Mouse (Mus musculus) C2C12 (cell line): ENCODE results near the gene Arx. TPM values are rescaled to one million over a fixed set of nuclear protein-coding genes. Genes with fewer than 3 reads are reported as not detected.

ENCODE experiments used
- H3K27me3 ChIP-seq: one replicate; pipeline ENCODE4 v1.6.1; 2011; ENCODE audit not compliant: control insufficient read depth, insufficient read depth, insufficient read length
- H3K36me3 ChIP-seq: one replicate; pipeline ENCODE4 v1.6.1; 2011; ENCODE audit not compliant: control insufficient read depth, insufficient read depth
- H3K4me3 ChIP-seq: one replicate; pipeline ENCODE4 v1.5.1; 2011; ENCODE audit warnings: mild to moderate bottlenecking, control low read depth; ENCODE audit not compliant: poor library complexity, insufficient read depth, severe bottlenecking
- H3K79me2 ChIP-seq: one replicate; pipeline ENCODE4 v1.6.1; 2011; ENCODE audit not compliant: control insufficient read depth, insufficient read depth
- H3K79me3 ChIP-seq: one replicate; pipeline ENCODE4 v1.6.1; 2011; ENCODE audit warnings: low read depth, control low read depth
- H3ac ChIP-seq: one replicate; pipeline ENCODE3; 2011; ENCODE audit warnings: low read depth; ENCODE audit not compliant: control insufficient read depth, insufficient read length
- CEBPB ChIP-seq: IDR thresholded peaks from one replicate; pipeline ENCODE4 v1.6.1; 2011; ENCODE audit warnings: low read depth, mild to moderate bottlenecking, control low read depth, moderate library complexity
- CTCF ChIP-seq: IDR thresholded peaks from one replicate; pipeline ENCODE4 v1.5.1; 2011; ENCODE audit not compliant: control insufficient read depth, insufficient read depth, insufficient read length
- FOSL1 ChIP-seq: IDR thresholded peaks from one replicate; pipeline ENCODE4 v1.8.0; 2011; ENCODE audit warnings: mild to moderate bottlenecking, low read length; ENCODE audit not compliant: poor library complexity, insufficient read depth, severe bottlenecking
- MAX ChIP-seq: IDR thresholded peaks from one replicate; pipeline ENCODE4 v1.6.1; 2011; ENCODE audit warnings: mild to moderate bottlenecking, control low read depth
- MYOD1 ChIP-seq: IDR thresholded peaks from one replicate; pipeline ENCODE4 v1.6.1; 2011; ENCODE audit warnings: low read depth; ENCODE audit not compliant: control insufficient read depth, insufficient read length
- MYOG ChIP-seq: IDR thresholded peaks from one replicate; pipeline ENCODE4 v1.6.1; 2011; ENCODE audit not compliant: control insufficient read depth, insufficient read length; ENCODE audit errors: extremely low read depth
- USF1 ChIP-seq: IDR thresholded peaks from one replicate; pipeline ENCODE4 v1.6.1; 2011; ENCODE audit warnings: low read depth, mild to moderate bottlenecking, control low read depth, moderate library complexity
- polyA plus RNA-seq: library from polyadenylated mRNA; unstranded; fragments of >200 nt; fragmentation: generic; extraction: Trizol; gene quantifications from one replicate; pipeline ENCODE4 v1.2.1, GENCODE M21; 2012; ENCODE audit warnings: missing spikeins

Gene Arx
- polyA plus RNA-seq, 1 experiment: 0.05 TPM

DNA sequence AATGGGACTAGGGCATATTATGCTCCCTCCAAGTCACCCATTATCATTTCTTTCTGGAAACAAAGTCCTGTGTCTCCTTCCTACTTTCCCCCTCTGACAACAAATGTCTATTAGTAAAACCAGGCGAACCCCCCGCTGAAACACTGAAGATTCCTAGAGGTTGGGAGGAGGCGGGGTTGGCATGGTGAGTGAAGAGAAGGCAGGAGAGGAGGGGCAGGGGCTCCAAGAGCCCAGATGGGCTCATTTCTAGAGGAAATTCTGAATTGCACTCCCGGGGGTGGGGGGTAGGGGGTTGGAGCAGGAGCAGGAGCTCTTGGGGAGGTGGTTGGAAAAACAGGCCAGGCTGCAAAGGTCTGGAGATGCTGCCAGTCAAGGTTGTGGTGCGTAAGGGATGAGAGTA, 9.6 kb downstream of the Arx start:
- Histone ChIP-seq H3K79me3 (no peaks in the 10 kb centered on the region), H3ac (no peak overlapping the region), H3K27me3 (peaks cover 35% of the 10 kb centered on the region), H3K4me3 (no peak overlapping the region), H3K79me2 (no peaks in the 10 kb centered on the region), H3K36me3 (no peaks in the 10 kb centered on the region)
- no peak for TF ChIP-seq FOSL1
- no peak for TF ChIP-seq CEBPB
- no peak for TF ChIP-seq CTCF
- no peak for TF ChIP-seq MYOD1
- no peak for TF ChIP-seq MAX
- TF ChIP-seq MYOG: no peak
- no peak for TF ChIP-seq USF1

DNA sequence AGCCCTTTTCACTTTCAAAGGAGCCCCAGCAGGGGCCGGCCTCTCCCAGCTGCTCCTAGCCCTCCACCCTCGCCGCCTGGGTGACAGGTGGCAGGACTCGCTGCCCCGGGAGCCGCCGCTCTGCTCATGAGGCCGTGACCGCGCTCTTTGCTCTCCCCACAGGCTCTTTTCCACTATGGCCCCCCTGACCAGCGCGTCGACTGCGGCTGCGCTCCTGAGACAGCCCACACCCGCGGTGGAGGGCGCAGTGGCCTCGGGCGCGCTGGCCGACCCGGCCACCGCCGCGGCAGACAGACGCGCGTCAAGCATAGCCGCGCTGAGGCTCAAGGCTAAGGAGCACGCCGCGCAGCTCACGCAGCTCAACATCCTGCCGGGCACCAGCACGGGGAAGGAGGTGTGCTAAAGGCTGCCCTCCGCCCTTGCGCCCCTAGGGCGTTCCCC, 10.8 kb downstream of the Arx start:
- Histone ChIP-seq H3K36me3 (no peaks in the 10 kb centered on the region), H3K27me3 (peaks cover 31% of the 10 kb centered on the region), H3ac (no peak overlapping the region), H3K79me2 (no peaks in the 10 kb centered on the region), H3K79me3 (no peaks in the 10 kb centered on the region), H3K4me3 (no peak overlapping the region)
- no peak for TF ChIP-seq CTCF

DNA sequence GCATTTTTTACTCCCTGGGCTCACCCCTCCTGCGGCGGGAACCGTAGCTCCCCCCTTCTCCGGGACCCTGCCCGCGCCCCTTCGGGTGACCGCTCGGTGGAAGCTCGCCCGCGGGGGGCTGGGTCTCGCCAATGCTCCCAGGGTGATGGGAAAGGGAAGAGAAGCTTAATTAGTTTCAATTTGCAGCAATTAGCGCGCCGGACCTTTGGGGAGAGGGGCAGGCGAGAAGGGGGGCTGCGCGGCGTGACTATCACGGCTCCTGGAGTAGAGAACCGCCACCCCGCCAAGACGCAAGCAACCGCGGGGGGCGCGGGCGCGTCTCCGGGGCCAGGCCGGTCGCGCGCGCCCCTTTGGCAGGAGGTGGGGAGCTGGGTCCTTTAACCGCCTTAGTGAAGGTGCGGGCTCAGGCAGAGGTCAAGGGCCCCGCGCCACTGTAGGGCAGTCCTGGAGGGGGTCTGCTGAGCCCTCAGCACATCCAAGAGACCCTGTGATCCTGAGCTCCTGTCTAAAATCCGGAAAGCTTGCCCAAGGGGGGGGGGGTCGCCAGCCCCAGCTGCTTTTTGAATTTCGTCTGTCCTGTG, 12.9 kb downstream of the Arx start:
- no peaks in the 10 kb centered on the region for H3K79me2 ChIP-seq
- H3K36me3 ChIP-seq: no peaks in the 10 kb centered on the region
- H3K79me3 ChIP-seq: no peaks in the 10 kb centered on the region
- no peak overlapping the region for H3K4me3 ChIP-seq
- H3K27me3 ChIP-seq: peaks cover 31% of the 10 kb centered on the region
- TF ChIP-seq MYOG: no peak
- no peak for TF ChIP-seq MYOD1
- no peak for TF ChIP-seq MAX
- TF ChIP-seq CTCF: no peak
- no peak for TF ChIP-seq FOSL1
- no peak overlapping the region for H3ac ChIP-seq

DNA sequence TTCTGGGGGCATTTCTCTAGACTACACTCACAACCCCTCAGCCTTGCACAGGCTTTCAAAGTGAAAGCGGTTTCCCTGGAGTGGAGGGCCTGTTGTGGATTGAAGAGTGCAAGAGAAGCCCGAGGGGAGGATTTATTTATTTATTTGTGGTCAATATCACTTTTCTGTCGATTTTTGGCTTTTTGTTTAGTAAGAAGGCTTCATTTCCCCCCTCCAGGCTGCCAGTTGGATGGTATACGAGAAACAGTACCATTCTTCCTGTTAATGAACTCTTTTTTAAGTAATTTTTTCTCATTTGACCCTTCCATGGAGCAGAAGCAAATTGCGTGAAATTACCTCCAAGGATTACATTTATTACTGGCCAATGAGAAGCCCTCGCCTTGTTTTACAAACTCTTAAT, 13.5 kb downstream of the Arx start:
- H3ac ChIP-seq: no peak overlapping the region
- H3K79me3 ChIP-seq: no peaks in the 10 kb centered on the region
- H3K4me3 ChIP-seq: no peak overlapping the region
- H3K27me3 ChIP-seq: peaks cover 25% of the 10 kb centered on the region
- TF ChIP-seq MYOD1: no peak
- no peak for TF ChIP-seq USF1
- TF ChIP-seq MYOG: no peak
- no peak for TF ChIP-seq CEBPB
- no peak for TF ChIP-seq CTCF
- TF ChIP-seq MAX: no peak
- TF ChIP-seq FOSL1: no peak
- H3K79me2 ChIP-seq: no peaks in the 10 kb centered on the region
- H3K36me3 ChIP-seq: no peaks in the 10 kb centered on the region

DNA sequence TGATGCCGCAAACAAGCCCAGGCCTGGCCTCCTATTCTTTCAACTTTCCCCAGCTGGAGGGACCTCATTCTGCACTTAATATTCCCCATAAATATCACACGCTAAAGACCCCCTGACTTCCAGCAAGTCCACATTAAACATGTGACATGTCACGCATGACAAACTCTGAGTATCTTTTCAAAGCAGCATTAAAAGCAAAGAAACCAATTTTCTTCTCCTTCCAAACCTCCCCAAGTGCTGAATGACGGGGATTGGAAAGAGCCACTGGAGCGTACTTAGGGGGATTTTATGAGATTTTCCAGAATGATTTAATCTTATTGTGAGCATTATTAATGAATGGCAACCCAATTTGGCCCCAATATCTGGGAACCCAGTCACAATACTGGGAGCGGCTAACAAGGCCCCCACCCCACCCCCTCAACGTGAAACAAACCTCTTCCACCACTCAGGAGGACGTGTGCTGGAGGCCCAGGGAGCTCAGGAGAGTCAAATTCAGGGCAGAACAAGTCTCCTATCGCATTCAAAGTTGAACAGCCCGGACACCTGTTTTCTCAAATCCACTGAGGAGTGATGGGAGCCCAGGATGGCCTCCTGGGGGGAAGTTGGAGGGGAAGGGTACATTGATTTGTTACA, 14.1 kb downstream of the Arx start:
- H3K27me3 ChIP-seq: peaks cover 24% of the 10 kb centered on the region
- TF ChIP-seq MYOG: no peak
- TF ChIP-seq CEBPB: no peak
- no peak for TF ChIP-seq USF1
- TF ChIP-seq CTCF: no peak

DNA sequence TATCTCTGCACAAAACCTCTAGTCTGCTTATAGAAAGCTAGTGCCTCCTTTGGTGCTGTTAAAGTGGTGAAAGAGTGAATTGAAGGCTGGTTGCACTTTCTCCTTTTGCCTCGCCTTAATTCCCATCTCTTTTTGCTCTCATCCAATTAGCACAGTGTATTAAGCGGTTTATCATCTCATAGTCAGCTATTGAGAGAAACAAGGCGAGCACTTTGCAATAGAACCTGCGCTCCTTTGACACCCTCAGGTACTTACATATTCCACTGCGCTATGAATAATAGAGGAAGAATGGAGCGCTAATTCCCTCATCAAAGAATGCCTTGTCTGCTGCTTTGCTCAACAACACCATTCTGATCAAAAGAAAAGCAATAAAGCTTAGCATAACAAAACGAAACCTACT, 15.6 kb downstream of the Arx start:
- TF ChIP-seq FOSL1 (no peak), MAX (no peak), USF1 (no peak), MYOG (no peak), MYOD1 (no peak), CEBPB (no peak), CTCF (no peak)
- no peak overlapping the region for H3ac ChIP-seq
- no peaks in the 10 kb centered on the region for H3K79me3 ChIP-seq
- H3K4me3 ChIP-seq: no peak overlapping the region
- no peaks in the 10 kb centered on the region for H3K36me3 ChIP-seq
- H3K79me2 ChIP-seq: no peaks in the 10 kb centered on the region
- H3K27me3 ChIP-seq: peaks cover 11% of the 10 kb centered on the region

More for the DNA sequence above, 14.1 kb downstream of the Arx start:
- no peak overlapping the region for H3ac ChIP-seq
- H3K36me3 ChIP-seq: no peaks in the 10 kb centered on the region
- H3K79me2 ChIP-seq: no peaks in the 10 kb centered on the region
- H3K79me3 ChIP-seq: no peaks in the 10 kb centered on the region
- H3K4me3 ChIP-seq: no peak overlapping the region
